Mouse (Mus musculus) gastrocnemius, postnatal 4 days (tissue): ENCODE data around the gene Mark2. TPM values are rescaled to one million over a fixed set of nuclear protein-coding genes. Genes with fewer than 3 reads are reported as not detected.

Source experiments
- total RNA-seq, 2 experiments: library from RNA; stranded (reverse); gene quantifications; 2 replicates each; pipeline ENCODE4 v1.2.3; 2021

Gene Mark2
- total RNA-seq, 2 experiments from 2014 or later, result 45.1 to 46.3 TPM

Other genes starting within 250 kb of the Mark2 start
- 1 to 10 TPM in 1 of 2 experiments, under 1 TPM in 1; 0.91 to 1.4 TPM for gene Flrt1, start 236.1 kb downstream of the Mark2 start, total RNA-seq
- 10 to 100 TPM; 73.9 to 79.3 TPM for gene Otub1, start 135.5 kb downstream of the Mark2 start, total RNA-seq
- 100 to 1,000 TPM; 437 to 448 TPM for gene Cox8a, start 124.2 kb downstream of the Mark2 start, total RNA-seq
- 10 to 100 TPM; 20.1 to 22.4 TPM for gene Naa40, start 100.7 kb downstream of the Mark2 start, total RNA-seq
- 10 to 100 TPM; 11.0 to 13.1 TPM for gene Rcor2, start 74.5 kb downstream of the Mark2 start, total RNA-seq
- gene Spindoc, start 41.1 kb upstream of the Mark2 start, total RNA-seq, result 10 to 100 TPM; 18.2 to 20.1 TPM
- gene 2700081O15Rik, start 75.8 kb upstream of the Mark2 start, total RNA-seq, result 10 to 100 TPM; 34.4 to 34.7 TPM
- gene Rtn3, start 141.4 kb upstream of the Mark2 start, total RNA-seq, result 10 to 100 TPM; 75.2 to 76.0 TPM
- 10 to 100 TPM; 38.6 to 43.5 TPM for gene Atl3, start 152.2 kb upstream of the Mark2 start, total RNA-seq
- gene Pla2g16, start 215.6 kb upstream of the Mark2 start, total RNA-seq, result 10 to 100 TPM; 62.5 to 69.5 TPM